Mouse (Mus musculus) adrenal gland, postnatal 36 days (tissue): ENCODE data around the gene Tprg. TPM values are rescaled to one million over a fixed set of nuclear protein-coding genes. Genes with fewer than 3 reads are reported as not detected.

ENCODE experiments used
- DNase-seq, 2 experiments: peaks; one replicate each; pipeline ENCODE4 v3.0.0; 2021; ENCODE audit warnings: mixed read lengths in 1 of 2
- total RNA-seq, 2 experiments: library from RNA; stranded (reverse); gene quantifications; 2 replicates each; pipeline ENCODE4 v1.2.3; 2021

Tprg gene
- total RNA-seq, 2 experiments from 2014 or later: not detected

- DNase-seq: no peak
These were observed 46.9 kb downstream of the Tprg start for GRCm38 (mm10) chr16:25333279-25334219.

GRCm38 (mm10) chr16:25335058-25335703 lies 48.6 kb downstream of the Tprg start:
- no peak for DNase-seq

- DNase-seq: peak; percentile 66 to 78
These were observed 63.0 kb downstream of the Tprg start for GRCm38 (mm10) chr16:25349626-25350025.

- DNase-seq: no peak
These were observed 81.2 kb downstream of the Tprg start for GRCm38 (mm10) chr16:25367834-25368233.

- no peak for DNase-seq
These were observed 83.4 kb downstream of the Tprg start for GRCm38 (mm10) chr16:25369984-25370412.

- DNase-seq: no peak
These were observed 87.5 kb downstream of the Tprg start for GRCm38 (mm10) chr16:25374121-25374520.

- DNase-seq: peak; percentile 1 to 11
These were observed 88.2 kb downstream of the Tprg start for GRCm38 (mm10) chr16:25374775-25375174.

GRCm38 (mm10) chr16:25376720-25377373 lies 90.2 kb downstream of the Tprg start:
- DNase-seq: peak; percentile 69 to 70

- no peak for DNase-seq
These were observed 91.1 kb downstream of the Tprg start for GRCm38 (mm10) chr16:25377695-25378094.

- no peak for DNase-seq
These were observed 99.0 kb downstream of the Tprg start for GRCm38 (mm10) chr16:25385498-25386192.

- DNase-seq: no peak
These were observed 108.1 kb downstream of the Tprg start for GRCm38 (mm10) chr16:25394676-25395075.

GRCm38 (mm10) chr16:25404156-25404555 lies 117.5 kb downstream of the Tprg start:
- DNase-seq: no peak

GRCm38 (mm10) chr16:25407204-25407886 lies 120.7 kb downstream of the Tprg start:
- DNase-seq: no peak

GRCm38 (mm10) chr16:25408032-25408431 lies 121.4 kb downstream of the Tprg start:
- DNase-seq: no peak

GRCm38 (mm10) chr16:25411307-25411706 lies 124.7 kb downstream of the Tprg start:
- DNase-seq: no peak

- DNase-seq: no peak
These were observed 127.3 kb downstream of the Tprg start for GRCm38 (mm10) chr16:25413885-25414284.

GRCm38 (mm10) chr16:25415186-25415585 lies 128.6 kb downstream of the Tprg start:
- DNase-seq: no peak

GRCm38 (mm10) chr16:25417875-25418630 lies 131.4 kb downstream of the Tprg start:
- DNase-seq: no peak

- DNase-seq: no peak
These were observed 136.4 kb downstream of the Tprg start for GRCm38 (mm10) chr16:25422997-25423396.

GRCm38 (mm10) chr16:25424001-25424400 lies 137.4 kb downstream of the Tprg start:
- DNase-seq: no peak

- no peak for DNase-seq
These were observed 138.3 kb downstream of the Tprg start for GRCm38 (mm10) chr16:25424915-25425314.
